Mouse (Mus musculus) olfactory bulb, adult 2 months (tissue): ENCODE results near the gene Pcp2.

Source experiments
- CTCF ChIP-seq: fragments of 200-500 bp; IDR thresholded peaks from 2 replicates; pipeline ENCODE4 v1.5.1; 2012; ENCODE audit warnings: low read depth, mild to moderate bottlenecking, low read length, moderate library complexity; ENCODE audit not compliant: insufficient read depth
- POLR2A ChIP-seq: fragments of 200-500 bp; IDR thresholded peaks from 2 replicates; pipeline ENCODE4 v1.6.1; 2012; ENCODE audit warnings: mild to moderate bottlenecking, low read depth, low read length, moderate library complexity; ENCODE audit not compliant: insufficient read depth

GRCm38 (mm10) chr8:3594466-3594865, 30.9 kb downstream of the Pcp2 start:
- no peak for TF ChIP-seq CTCF
- no peak for TF ChIP-seq POLR2A
